Mouse (Mus musculus) granulocyte monocyte progenitor cell, adult 5-6 weeks (primary cell): ENCODE measurements at regions not wholly inside any gene's neighbourhood (a gene's known extent, or its start where the extent isn't known, plus 50 kb on each side); places are given as distances from the start of the nearest gene placed in this dataset.

ENCODE experiments used
- ATAC-seq: replicated peaks from 2 replicates; pipeline ENCODE4 v1.8.0; 2016; ENCODE audit warnings: mild to moderate bottlenecking, moderate TSS enrichment, inconsistent platforms; ENCODE audit not compliant: poor library complexity, severe bottlenecking

- ATAC-seq, result no peak
Measured at GRCm38 (mm10) chr4:55475409-55475808, 56.9 kb downstream of the Klf4 start.

- ATAC-seq, result no peak
Measured at GRCm38 (mm10) chr4:55474044-55474788, 58.0 kb downstream of the Klf4 start.

GRCm38 (mm10) chr4:55472649-55473048 is 59.6 kb downstream of the Klf4 start:
- peak; percentile 59 for ATAC-seq

GRCm38 (mm10) chr4:55470779-55471663 is 61.2 kb downstream of the Klf4 start:
- no peak for ATAC-seq

- no peak for ATAC-seq
Measured at GRCm38 (mm10) chr4:55464192-55464591, 68.1 kb downstream of the Klf4 start.

- no peak for ATAC-seq
Measured at GRCm38 (mm10) chr4:55461927-55462326, 70.3 kb downstream of the Klf4 start.

GRCm38 (mm10) chr4:55453902-55454301 is 78.4 kb downstream of the Klf4 start:
- no peak for ATAC-seq

- ATAC-seq, result no peak
Measured at GRCm38 (mm10) chr4:55452546-55452945, 79.7 kb downstream of the Klf4 start.

- ATAC-seq, result no peak
Measured at GRCm38 (mm10) chr4:55451711-55452110, 80.6 kb downstream of the Klf4 start.

- ATAC-seq, result no peak
Measured at GRCm38 (mm10) chr4:55451026-55451425, 81.2 kb downstream of the Klf4 start.

- ATAC-seq, result no peak
Measured at GRCm38 (mm10) chr4:55443489-55443888, 88.8 kb downstream of the Klf4 start.

- ATAC-seq, result no peak
Measured at GRCm38 (mm10) chr4:55442098-55442497, 90.2 kb downstream of the Klf4 start.
